Mouse (Mus musculus) olfactory bulb, adult 2 months (tissue): ENCODE data around the gene Lzts2. TPM values are rescaled to one million over a fixed set of nuclear protein-coding genes. Genes with fewer than 3 reads are reported as not detected.

ENCODE experiments used
- H3K27ac ChIP-seq: fragments of 200-500 bp; 2 replicates; pipeline ENCODE4 v1.5.1; 2012; ENCODE audit warnings: low read depth, low read length; ENCODE audit not compliant: insufficient read depth
- H3K4me1 ChIP-seq: fragments of 200-500 bp; 2 replicates; pipeline ENCODE4 v1.6.1; 2012; ENCODE audit warnings: low read length; ENCODE audit not compliant: control insufficient read depth, insufficient read depth
- H3K4me3 ChIP-seq: fragments of 200-500 bp; 2 replicates; pipeline ENCODE4 v1.5.1; 2012; ENCODE audit warnings: mild to moderate bottlenecking, low read depth, low read length, moderate library complexity; ENCODE audit not compliant: insufficient read depth
- CTCF ChIP-seq: fragments of 200-500 bp; IDR thresholded peaks from 2 replicates; pipeline ENCODE4 v1.5.1; 2012; ENCODE audit warnings: low read depth, mild to moderate bottlenecking, low read length, moderate library complexity; ENCODE audit not compliant: insufficient read depth
- POLR2A ChIP-seq: fragments of 200-500 bp; IDR thresholded peaks from 2 replicates; pipeline ENCODE4 v1.6.1; 2012; ENCODE audit warnings: mild to moderate bottlenecking, low read depth, low read length, moderate library complexity; ENCODE audit not compliant: insufficient read depth
- WGBS: fragments of 180-500 bp; shearing (Covaris S2); methylation state at CpG from one replicate; pipeline ENCODE4 v1.1.7; 2018; 5-methylcytosine and 5-hydroxymethylcytosine counted together
- polyA plus RNA-seq: library from polyadenylated mRNA; stranded (reverse); fragments of >200 nt; gene quantifications from 2 replicates; pipeline ENCODE4 v1.2.4, GENCODE M21; 2012; ENCODE audit warnings: low replicate concordance; ENCODE audit not compliant: missing spikeins, insufficient read depth, insufficient read length

Lzts2 gene
- polyA plus RNA-seq, 1 experiment: not detected

- Histone ChIP-seq H3K27ac (no peak overlapping the region), H3K4me1 (peaks cover 11% of the 10 kb centered on the region; the same call in 1 of the 2 replicates), H3K4me3 (no peak overlapping the region)
- no peak for TF ChIP-seq POLR2A
- TF ChIP-seq CTCF: no peak
- WGBS: 65% methylated on average over 5 of the region's 5 CpGs
These were observed 28.8 kb upstream of the Lzts2 start for GRCm38 (mm10) chr19:44985159-44985988.

- Histone ChIP-seq H3K4me1 (peaks cover 11% of the 10 kb centered on the region; the same call in 1 of the 2 replicates), H3K27ac (no peak overlapping the region), H3K4me3 (no peak overlapping the region)
- 77% methylated on average over 6 of the region's 6 CpGs for WGBS
- no peak for TF ChIP-seq CTCF
- no peak for TF ChIP-seq POLR2A
These were observed 27.2 kb upstream of the Lzts2 start for GRCm38 (mm10) chr19:44987004-44987403.

GRCm38 (mm10) chr19:44987851-44988250 is 26.4 kb upstream of the Lzts2 start:
- WGBS: 73% methylated on average over 6 of the region's 6 CpGs
- TF ChIP-seq POLR2A (no peak), CTCF (no peak)
- Histone ChIP-seq H3K4me1 (peaks cover 11% of the 10 kb centered on the region; the same call in 1 of the 2 replicates), H3K27ac (no peak overlapping the region), H3K4me3 (no peak overlapping the region)

GRCm38 (mm10) chr19:44988321-44988720 is 25.9 kb upstream of the Lzts2 start:
- TF ChIP-seq CTCF (no peak), POLR2A (no peak)
- Histone ChIP-seq H3K27ac (no peak overlapping the region), H3K4me1 (peaks cover 11% of the 10 kb centered on the region; the same call in 1 of the 2 replicates), H3K4me3 (0 out of 2 replicates have a peak overlapping the region, but pooled peaks have one; percentile 65)
- WGBS: 39% methylated on average over 9 of the region's 9 CpGs

GRCm38 (mm10) chr19:44988831-44989566 is 25.2 kb upstream of the Lzts2 start, which contains the start of gene Sema4g:
TSS of gene Sema4g (plus strand) at chr19:44989101.
- Histone ChIP-seq H3K4me3 (peak within 1 kb of the TSS; percentile 65), H3K4me1 (peaks cover 11% of the 10 kb centered on the region; the same call in 1 of the 2 replicates), H3K27ac (no peak within 1 kb of the TSS)
- under 1% methylated on average over 53 of the region's 58 CpGs for WGBS
- TF ChIP-seq POLR2A (no peak), CTCF (peak; percentile 53; the same call in 1 of the 2 replicates)

- Histone ChIP-seq H3K4me1 (peaks cover 11% of the 10 kb centered on the region; the same call in 1 of the 2 replicates), H3K4me3 (peak overlapping the region; percentile 65), H3K27ac (no peak overlapping the region)
- 13% methylated on average over 22 of the region's 22 CpGs for WGBS
- TF ChIP-seq POLR2A: no peak
- TF ChIP-seq CTCF: no peak
These were observed 24.4 kb upstream of the Lzts2 start for GRCm38 (mm10) chr19:44989567-44990495.

GRCm38 (mm10) chr19:44991031-44991430 is 23.2 kb upstream of the Lzts2 start:
- WGBS: 95% methylated on average over 8 of the region's 8 CpGs
- no peak overlapping the region for H3K4me3 ChIP-seq
- no peak for TF ChIP-seq CTCF
- no peak for TF ChIP-seq POLR2A
- no peak overlapping the region for H3K27ac ChIP-seq
- peaks cover 11% of the 10 kb centered on the region; the same call in 1 of the 2 replicates for H3K4me1 ChIP-seq

GRCm38 (mm10) chr19:44992246-44992645 is 22.0 kb upstream of the Lzts2 start:
- Histone ChIP-seq H3K27ac (no peak overlapping the region), H3K4me1 (peaks cover 11% of the 10 kb centered on the region; the same call in 1 of the 2 replicates), H3K4me3 (no peak overlapping the region)
- WGBS: 71% methylated on average over 7 of the region's 7 CpGs
- TF ChIP-seq POLR2A: no peak
- TF ChIP-seq CTCF: no peak
